Mouse (Mus musculus): ENCODE measurements around the gene Inmt.
A peak's percentile ranks its signal among the peaks of the same experiment; 100 is the strongest.
"Not testable (repeated sequence)": the region's sequence is repeated elsewhere in the genome, so short reads cannot be mapped to it uniquely, and the experiment has no call there.

Gene Inmt

GRCm38 (mm10) chr6:55174741-55175181 lies at the start of gene Inmt:
TSS of gene Inmt (minus strand) at chr6:55175043.
- no peak for DNase-seq (ENCODE audit: low spot score in 2 of 2)

- no peak for DNase-seq (ENCODE audit: low spot score in 2 of 2)
Measured at GRCm38 (mm10) chr6:55223986-55224385, 49.1 kb upstream of the Inmt start.

- no peak for DNase-seq (ENCODE audit: low spot score in 2 of 2)
Measured at GRCm38 (mm10) chr6:55218232-55218631, 43.4 kb upstream of the Inmt start.

- DNase-seq (ENCODE audit: low spot score in 2 of 2): no peak
Measured at GRCm38 (mm10) chr6:55214541-55214940, 39.7 kb upstream of the Inmt start.

- DNase-seq (ENCODE audit: low spot score in 2 of 2): no peak
Measured at GRCm38 (mm10) chr6:55210423-55211365, 35.9 kb upstream of the Inmt start.

GRCm38 (mm10) chr6:55207786-55208185 lies 32.9 kb upstream of the Inmt start:
- no peak for DNase-seq (ENCODE audit: low spot score in 2 of 2)

- DNase-seq (ENCODE audit: low spot score in 2 of 2): no peak
Measured at GRCm38 (mm10) chr6:55203931-55204330, 29.1 kb upstream of the Inmt start.

GRCm38 (mm10) chr6:55202913-55203910 lies 28.4 kb upstream of the Inmt start, which contains the start of gene Mindy4:
TSS of gene Mindy4 (plus strand) at chr6:55203383.
- DNase-seq (ENCODE audit: low spot score in 2 of 2): peak; percentile 86 to 87

- no peak for DNase-seq (ENCODE audit: low spot score in 2 of 2)
Measured at GRCm38 (mm10) chr6:55199047-55199446, 24.2 kb upstream of the Inmt start.

- no peak for DNase-seq (ENCODE audit: low spot score in 2 of 2)
Measured at GRCm38 (mm10) chr6:55193171-55193570, 18.3 kb upstream of the Inmt start.

- no peak for DNase-seq (ENCODE audit: low spot score in 2 of 2)
Measured at GRCm38 (mm10) chr6:55191537-55191936, 16.7 kb upstream of the Inmt start.

- no peak for DNase-seq (ENCODE audit: low spot score in 2 of 2)
Measured at GRCm38 (mm10) chr6:55189406-55189805, 14.6 kb upstream of the Inmt start.

- DNase-seq (ENCODE audit: low spot score in 2 of 2): not testable (repeated sequence)
Measured at GRCm38 (mm10) chr6:55187827-55188226, 13.0 kb upstream of the Inmt start.

- DNase-seq (ENCODE audit: low spot score in 2 of 2): no peak
Measured at GRCm38 (mm10) chr6:55182655-55183430, 8.0 kb upstream of the Inmt start.

- DNase-seq (ENCODE audit: low spot score in 2 of 2): no peak
Measured at GRCm38 (mm10) chr6:55179560-55179959, 4.7 kb upstream of the Inmt start.

- no peak for DNase-seq (ENCODE audit: low spot score in 2 of 2)
Measured at GRCm38 (mm10) chr6:55177060-55177732, 2.4 kb upstream of the Inmt start.

- DNase-seq (ENCODE audit: low spot score in 2 of 2): no peak
Measured at GRCm38 (mm10) chr6:55175892-55176291, 1.0 kb upstream of the Inmt start.

GRCm38 (mm10) chr6:55175456-55175855 lies 613 bp upstream of the Inmt start:
- no peak for DNase-seq (ENCODE audit: low spot score in 2 of 2)

GRCm38 (mm10) chr6:55173941-55174349 lies 898 bp downstream of the Inmt start:
- no peak for DNase-seq (ENCODE audit: low spot score in 2 of 2)

- DNase-seq (ENCODE audit: low spot score in 2 of 2): no peak
Measured at GRCm38 (mm10) chr6:55173171-55173570, 1.7 kb downstream of the Inmt start.

- no peak for DNase-seq (ENCODE audit: low spot score in 2 of 2)
Measured at GRCm38 (mm10) chr6:55171638-55172037, 3.2 kb downstream of the Inmt start.

All from frontal cortex, postnatal 10 days (tissue).